ENCODE assay signal across 17 mouse cellular contexts in the genomic region with DNA sequence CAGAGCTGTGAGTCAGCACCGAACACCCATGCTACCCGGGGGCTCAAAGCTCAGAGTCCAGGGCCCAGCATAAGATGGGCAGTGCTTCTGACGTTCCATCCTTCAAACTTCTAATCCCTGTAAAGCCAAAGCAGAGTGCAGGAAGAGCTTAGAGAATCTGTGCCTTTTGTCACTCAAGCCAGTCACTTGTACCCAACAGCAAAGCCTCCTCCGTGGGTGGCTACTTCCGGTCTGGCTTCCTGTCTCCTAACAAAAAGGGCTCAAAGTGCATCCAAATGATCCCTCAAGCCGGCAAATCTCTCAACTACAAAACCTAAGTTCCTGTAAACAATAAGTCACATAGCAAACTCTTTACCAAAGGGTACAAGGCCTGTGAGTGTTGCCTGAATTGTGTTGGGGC. TPM values are rescaled to one million over a fixed set of nuclear protein-coding genes. Genes with fewer than 3 reads are reported as not detected.
DNase-seq lines count a peak whose midpoint lies in the region; TF ChIP-seq lines count a peak whose summit lies in the region.
"Had no signal": no experiment of that assay in that cellular context is flagged by ENCODE, and none has a peak within 500 bp of the region (broad histone marks: within the 10 kb centered on the region; RNA-seq: fewer than 3 reads in every experiment).

No protein-coding gene starts in this region.

- H3K4me3 ChIP-seq in kidney, adult 2 months (ENCODE audit: insufficient read depth, low read depth, low read length), result no peak overlapping the region
- H3K4me3 ChIP-seq: forebrain, embryonic 13.5 days; limb, embryonic 12.5 days; liver, embryonic 13.5 days; midbrain, embryonic 15.5 days; stomach, embryonic 15.5 days had no signal

- no peak for TF ChIP-seq POLR2A in kidney, adult 2 months (IDR thresholded peaks at IDR 0.05; ENCODE audit: low read depth, low read length)

- no peak for TF ChIP-seq CTCF in kidney, adult 2 months (conservative IDR thresholded peaks at IDR 0.05; ENCODE audit: insufficient read depth, insufficient read length, low read depth, low read length)

- whole genome bisulfite sequencing in kidney, adult 2 months, result 35% methylated on average over 6 of the region's 6 CpGs

- no peak overlapping the region for H3K27ac ChIP-seq in kidney, adult 2 months (ENCODE audit: insufficient read depth, low read depth, low read length)
- H3K27ac ChIP-seq: forebrain, embryonic 13.5 days; limb, embryonic 12.5 days; liver, embryonic 13.5 days; midbrain, embryonic 15.5 days; stomach, embryonic 15.5 days had no signal

- no peaks in the 10 kb centered on the region for H3K36me3 ChIP-seq in kidney, adult 2 months (ENCODE audit: control insufficient read depth, insufficient read depth, low read length)
- H3K36me3 ChIP-seq: limb, embryonic 12.5 days; liver, embryonic 13.5 days; midbrain, embryonic 15.5 days; stomach, embryonic 15.5 days had no signal

- DNase-seq in kidney, adult 2 months, result peak; percentile 43
- no peak for DNase-seq in kidney, adult 11 months
- peak; percentile 56 for DNase-seq in CD4-positive, CD25-positive, alpha-beta regulatory T cell, adult 2 months (ENCODE audit: low read depth, low spot score)
- DNase-seq in c-Kit-positive CD71-negative TER-119-negative erythroid progenitor cells, embryonic 14.5 days (ENCODE audit: low read depth), result peak; percentile 13
- DNase-seq in thymus, postnatal 25 days, result peak; percentile 25
- no peak for DNase-seq in urinary bladder, postnatal 10 days (ENCODE audit: low spot score)
- DNase-seq in cerebellum, adult 18-20 months, result no peak
- DNase-seq: adrenal gland, postnatal 36 days; cerebellum, postnatal 36 days; kidney, postnatal 10 days; liver, embryonic 13.5 days; retina, postnatal 1 day had no signal

- no peaks in the 10 kb centered on the region for H3K27me3 ChIP-seq in kidney, adult 2 months (replicated peaks; ENCODE audit: control insufficient read depth, insufficient read depth, low read length)
- H3K27me3 ChIP-seq: forebrain, embryonic 13.5 days; limb, embryonic 12.5 days; liver, embryonic 13.5 days; midbrain, embryonic 15.5 days; stomach, embryonic 15.5 days had no signal

- H3K4me1 ChIP-seq in kidney, adult 2 months (ENCODE audit: control insufficient read depth, insufficient read depth, low read length), result peaks cover 5% of the 10 kb centered on the region

RNA-seq across cellular contexts. Expression of a gene that starts 2.3 kb away (rescaled TPM):
- 13.8 and 15.2 TPM in 2 replicates for polyA plus RNA-seq in kidney, adult 2 months (2012; rRNA removed)

RNA-seq across cellular contexts. Expression of a gene that starts 40.7 kb away (rescaled TPM):
- polyA plus RNA-seq in kidney, adult 2 months (2012; rRNA removed), result 0.02 and 0.03 TPM in 2 replicates
- polyA plus RNA-seq: gonadal fat pad, adult 2 months had no signal

Comparison
In these comparisons a context has a peak if more than half of its experiments do, and no peak if none do; other contexts are left out.
1. DNase-seq: peak in kidney, adult 2 months (single experiment), CD4-positive, CD25-positive, alpha-beta regulatory T cell, adult 2 months (single experiment), c-Kit-positive CD71-negative TER-119-negative erythroid progenitor cells, embryonic 14.5 days (single experiment) and thymus, postnatal 25 days (single experiment); none in kidney, adult 11 months (single experiment), urinary bladder, postnatal 10 days (single experiment) and cerebellum, adult 18-20 months (0 of 2).